Mouse (Mus musculus) ES-Bruce4 (cell line): ENCODE data around the gene Dnajc27.
A peak's percentile ranks its signal among the peaks of the same experiment; 100 is the strongest.

Experiments
- CTCF ChIP-seq: IDR thresholded peaks from one replicate; pipeline ENCODE4 v1.8.1; 2011; ENCODE audit warnings: low read depth, low read length
- EP300 ChIP-seq: IDR thresholded peaks from 2 replicates; pipeline ENCODE4 v1.6.1; 2011; ENCODE audit warnings: low read depth, low read length; ENCODE audit not compliant: insufficient read depth
- POLR2A ChIP-seq: IDR thresholded peaks from one replicate; pipeline ENCODE4 v1.8.1; 2011; ENCODE audit warnings: low read length; ENCODE audit not compliant: insufficient read depth

- peak; percentile 74 for TF ChIP-seq CTCF
- TF ChIP-seq POLR2A = no peak
- TF ChIP-seq EP300 = no peak
These were observed 25.0 kb downstream of the Dnajc27 start for GRCm38 (mm10) chr12:4107383-4107782.
